Mouse (Mus musculus): ENCODE data around the gene Cfap45. TPM values are rescaled to one million over a fixed set of nuclear protein-coding genes. Genes with fewer than 3 reads are reported as not detected.

Gene Cfap45
- polyA plus RNA-seq, 1 experiment from 2014 or later, result 1.1 TPM

DNA sequence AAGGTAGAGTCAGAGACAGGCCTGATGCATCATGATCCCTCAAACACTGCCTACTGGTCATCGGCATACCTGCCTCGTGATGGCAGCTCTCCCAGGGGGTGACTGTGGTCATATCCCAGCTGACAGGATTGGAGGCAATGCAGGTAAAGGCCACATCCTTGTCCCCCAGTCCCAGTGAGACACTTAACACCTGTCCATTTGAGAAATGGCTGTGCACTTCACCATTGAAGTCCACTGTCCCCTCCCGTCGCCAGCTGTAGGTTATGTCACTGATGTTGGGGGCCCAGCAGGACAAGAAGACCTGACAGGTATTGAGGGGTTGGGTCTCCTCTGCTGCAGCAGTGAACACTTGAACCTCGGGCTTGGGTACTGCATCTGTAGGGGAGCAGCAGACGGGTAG, 63.7 kb downstream of the Cfap45 start:
- Histone ChIP-seq H3K9ac (ENCODE audit: low read length) (no peak overlapping the region), H3K27ac (ENCODE audit: low read depth, low read length) (no peak overlapping the region), H3K4me1 (ENCODE audit: control insufficient read depth, insufficient read depth, low read length) (peaks cover 3% of the 10 kb centered on the region; the same call in 1 of the 2 replicates), H3K9me3 (ENCODE audit: control insufficient read depth, low read length) (no peaks in the 10 kb centered on the region), H3K4me2 (no peak overlapping the region), H3K4me3 (ENCODE audit: low read depth, low read length) (no peak overlapping the region), H3K36me3 (ENCODE audit: control insufficient read depth, insufficient read depth, low read length) (no peaks in the 10 kb centered on the region), H3K27me3 (ENCODE audit: control insufficient read depth, insufficient read depth, low read length) (no peaks in the 10 kb centered on the region; the same call in 1 of the 2 replicates)
- WGBS, result 87% methylated on average over 6 of the region's 6 CpGs
- DNase-seq (ENCODE audit: low spot score, missing footprints), result no peak
- ATAC-seq (ENCODE audit: low FRiP score), result no peak

DNA sequence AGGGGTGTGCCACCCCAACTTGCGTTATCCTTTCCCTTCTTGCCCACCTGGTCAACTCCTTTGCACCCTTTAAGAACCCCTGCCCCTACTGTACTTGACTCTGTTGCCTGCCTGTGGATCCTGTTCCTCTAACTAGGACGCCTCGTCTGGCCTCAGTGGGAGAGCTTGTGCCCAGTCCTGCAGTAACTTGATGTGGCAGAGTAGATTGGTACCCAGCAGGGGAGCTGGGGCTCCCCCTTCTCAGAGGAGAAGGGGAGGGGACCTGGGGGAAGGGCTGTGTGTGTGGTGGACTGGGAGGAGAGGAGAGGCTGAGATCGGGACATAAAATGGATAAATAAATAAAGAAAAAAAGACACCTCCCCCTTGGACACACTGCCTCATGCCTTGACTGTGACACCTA, 64.4 kb downstream of the Cfap45 start:
- no peak overlapping the region for H3K4me2 ChIP-seq
- 52% methylated on average over 4 of the region's 4 CpGs for WGBS
- DNase-seq (ENCODE audit: low spot score, missing footprints), result no peak
- H3K9me3 ChIP-seq (ENCODE audit: control insufficient read depth, low read length), result no peaks in the 10 kb centered on the region
- H3K27ac ChIP-seq (ENCODE audit: low read depth, low read length), result no peak overlapping the region
- ATAC-seq (ENCODE audit: low FRiP score), result no peak
- H3K9ac ChIP-seq (ENCODE audit: low read length), result no peak overlapping the region
- H3K4me3 ChIP-seq (ENCODE audit: low read depth, low read length), result no peak overlapping the region
- H3K27me3 ChIP-seq (ENCODE audit: control insufficient read depth, insufficient read depth, low read length), result no peaks in the 10 kb centered on the region; the same call in 1 of the 2 replicates
- H3K4me1 ChIP-seq (ENCODE audit: control insufficient read depth, insufficient read depth, low read length), result peaks cover 3% of the 10 kb centered on the region; the same call in 1 of the 2 replicates
- H3K36me3 ChIP-seq (ENCODE audit: control insufficient read depth, insufficient read depth, low read length), result no peaks in the 10 kb centered on the region

DNA sequence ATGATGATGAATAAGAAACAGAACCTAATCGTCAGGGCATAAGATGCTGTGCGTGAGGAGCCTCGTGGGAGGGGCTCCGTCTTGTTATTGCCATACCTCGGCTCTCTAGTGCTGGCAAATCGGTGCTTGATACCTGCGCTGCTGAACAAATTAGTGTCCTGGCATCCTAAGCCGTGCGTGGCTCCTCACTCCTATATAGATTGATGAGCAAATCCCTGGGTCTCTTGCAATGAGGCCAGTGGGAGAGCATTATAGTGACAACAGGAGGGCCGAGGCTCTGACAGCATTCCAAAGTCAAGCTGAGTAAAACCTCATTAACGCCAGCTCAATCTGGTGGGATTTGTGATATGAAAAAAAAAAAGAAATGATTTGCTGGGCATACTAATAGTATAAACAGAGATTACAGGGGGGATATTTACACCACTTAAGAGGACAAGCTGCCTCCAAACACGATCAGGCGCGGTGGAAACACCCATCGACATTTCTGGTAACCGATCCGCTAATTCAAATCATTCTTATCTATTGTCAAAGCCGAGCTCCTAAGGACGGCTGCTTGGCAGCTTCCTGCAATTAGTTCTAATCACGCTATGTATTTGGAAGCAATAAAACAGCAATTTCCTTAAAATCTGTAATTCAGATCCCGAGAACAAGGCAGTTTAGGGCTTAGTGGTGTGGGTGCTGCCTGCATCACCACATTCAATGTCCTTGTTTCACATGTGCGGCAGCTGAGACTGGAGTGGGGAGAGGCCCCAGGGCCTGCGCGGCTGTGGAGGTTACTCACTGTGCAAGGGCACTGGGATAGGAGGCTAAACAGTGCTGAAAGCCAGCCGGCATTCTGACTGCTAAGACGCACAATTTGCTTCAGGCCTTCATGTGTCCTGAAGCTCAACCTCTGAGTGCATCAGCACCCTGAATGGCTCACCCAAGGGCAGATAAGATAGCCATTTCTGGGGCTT, 65.3 kb downstream of the Cfap45 start:
- WGBS, result 20% methylated on average over 26 of the region's 26 CpGs
- H3K9ac ChIP-seq (ENCODE audit: low read length), result peak overlapping the region; percentile 11; the same call in 1 of the 2 replicates
- peaks cover 3% of the 10 kb centered on the region; the same call in 1 of the 2 replicates for H3K4me1 ChIP-seq (ENCODE audit: control insufficient read depth, insufficient read depth, low read length)
- ATAC-seq (ENCODE audit: low FRiP score) (peak; percentile 65), DNase-seq (ENCODE audit: low spot score, missing footprints) (peak; percentile 90)
- H3K36me3 ChIP-seq (ENCODE audit: control insufficient read depth, insufficient read depth, low read length), result no peaks in the 10 kb centered on the region
- no peak overlapping the region for H3K4me3 ChIP-seq (ENCODE audit: low read depth, low read length)
- H3K9me3 ChIP-seq (ENCODE audit: control insufficient read depth, low read length), result no peaks in the 10 kb centered on the region
- no peaks in the 10 kb centered on the region; the same call in 1 of the 2 replicates for H3K27me3 ChIP-seq (ENCODE audit: control insufficient read depth, insufficient read depth, low read length)
- H3K4me2 ChIP-seq, result no peak overlapping the region
- no peak overlapping the region for H3K27ac ChIP-seq (ENCODE audit: low read depth, low read length)

DNA sequence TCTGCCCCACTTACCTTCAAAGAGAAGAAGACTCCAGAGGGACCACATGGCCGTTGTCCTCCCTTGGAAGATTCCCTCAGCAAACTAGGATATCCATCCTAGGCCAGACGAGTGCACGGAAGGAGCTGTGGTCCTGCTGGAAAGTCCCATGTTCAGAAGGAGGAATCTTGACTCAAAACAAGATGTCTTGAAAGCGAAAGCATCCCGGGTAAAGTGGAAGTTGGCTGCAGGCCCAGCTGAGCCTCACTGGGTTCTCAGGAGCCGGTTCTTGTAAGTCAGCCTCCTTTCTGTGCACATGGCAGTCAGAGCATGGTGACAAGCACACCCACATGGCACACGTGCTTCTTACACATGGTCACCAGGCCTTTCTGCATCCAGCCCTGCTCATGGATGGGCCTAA, 69.8 kb downstream of the Cfap45 start, which contains the start of gene Slamf8:
Slamf8 (minus strand) TSS at position 184 of the 400 bp plus-strand sequence.
- WGBS, result 87% methylated on average over 7 of the region's 7 CpGs
- Histone ChIP-seq H3K4me1 (ENCODE audit: control insufficient read depth, insufficient read depth, low read length) (peaks cover 3% of the 10 kb centered on the region; the same call in 1 of the 2 replicates), H3K27me3 (ENCODE audit: control insufficient read depth, insufficient read depth, low read length) (no peaks in the 10 kb centered on the region), H3K9ac (ENCODE audit: low read length) (no peak within 1 kb of the TSS), H3K27ac (ENCODE audit: low read depth, low read length) (no peak within 1 kb of the TSS), H3K4me3 (ENCODE audit: low read depth, low read length) (no peak within 1 kb of the TSS), H3K9me3 (ENCODE audit: control insufficient read depth, low read length) (no peaks in the 10 kb centered on the region), H3K4me2 (no peak within 1 kb of the TSS), H3K36me3 (ENCODE audit: control insufficient read depth, insufficient read depth, low read length) (no peaks in the 10 kb centered on the region)
- ATAC-seq (ENCODE audit: low FRiP score) (no peak), DNase-seq (ENCODE audit: low spot score, missing footprints) (no peak)

- Histone ChIP-seq H3K36me3 (ENCODE audit: control insufficient read depth, insufficient read depth, low read length) (no peaks in the 10 kb centered on the region), H3K9me3 (ENCODE audit: control insufficient read depth, low read length) (no peaks in the 10 kb centered on the region), H3K4me3 (ENCODE audit: low read depth, low read length) (no peak overlapping the region), H3K4me1 (ENCODE audit: control insufficient read depth, insufficient read depth, low read length) (no peaks in the 10 kb centered on the region), H3K9ac (ENCODE audit: low read length) (no peak overlapping the region), H3K4me2 (no peak overlapping the region), H3K27ac (ENCODE audit: low read depth, low read length) (no peak overlapping the region), H3K27me3 (ENCODE audit: control insufficient read depth, insufficient read depth, low read length) (no peaks in the 10 kb centered on the region)
- 71% methylated on average over 3 of the region's 3 CpGs for WGBS
- DNase-seq (ENCODE audit: low spot score, missing footprints) (no peak), ATAC-seq (ENCODE audit: low FRiP score) (no peak)
Measured at GRCm38 (mm10) chr1:172593321-172593720, 72.7 kb downstream of the Cfap45 start.

GRCm38 (mm10) chr1:172593956-172594355, 73.4 kb downstream of the Cfap45 start:
- Histone ChIP-seq H3K36me3 (ENCODE audit: control insufficient read depth, insufficient read depth, low read length) (no peaks in the 10 kb centered on the region), H3K4me1 (ENCODE audit: control insufficient read depth, insufficient read depth, low read length) (no peaks in the 10 kb centered on the region), H3K9me3 (ENCODE audit: control insufficient read depth, low read length) (no peaks in the 10 kb centered on the region), H3K27me3 (ENCODE audit: control insufficient read depth, insufficient read depth, low read length) (no peaks in the 10 kb centered on the region), H3K9ac (ENCODE audit: low read length) (no peak overlapping the region), H3K27ac (ENCODE audit: low read depth, low read length) (no peak overlapping the region), H3K4me3 (ENCODE audit: low read depth, low read length) (no peak overlapping the region), H3K4me2 (no peak overlapping the region)
- no peak for DNase-seq (ENCODE audit: low spot score, missing footprints)
- ATAC-seq (ENCODE audit: low FRiP score), result no peak
- 88% methylated on average over 2 of the region's 2 CpGs for WGBS

DNA sequence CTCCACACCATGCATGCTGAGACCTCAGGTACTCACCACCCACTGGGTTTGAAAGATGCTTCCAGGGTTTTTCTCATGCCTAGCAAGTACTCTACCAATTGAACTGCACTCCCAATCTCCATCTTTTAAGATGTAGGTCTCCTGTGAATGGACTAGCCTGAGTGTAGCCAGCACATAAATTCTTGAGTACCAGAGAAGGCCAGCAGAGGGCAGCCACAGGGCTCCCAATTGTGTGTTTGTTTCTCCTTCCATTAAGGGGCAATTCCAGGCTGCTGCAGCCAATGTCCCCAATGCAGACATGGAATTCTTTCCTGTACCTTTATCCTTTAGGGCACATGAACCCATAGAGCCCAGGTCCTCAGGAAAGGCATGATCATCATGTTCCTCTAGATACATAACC, 73.9 kb downstream of the Cfap45 start:
- peak; percentile 62 for ATAC-seq (ENCODE audit: low FRiP score)
- Histone ChIP-seq H3K4me2 (no peak overlapping the region), H3K27ac (ENCODE audit: low read depth, low read length) (no peak overlapping the region), H3K36me3 (ENCODE audit: control insufficient read depth, insufficient read depth, low read length) (no peaks in the 10 kb centered on the region), H3K4me1 (ENCODE audit: control insufficient read depth, insufficient read depth, low read length) (no peaks in the 10 kb centered on the region), H3K27me3 (ENCODE audit: control insufficient read depth, insufficient read depth, low read length) (no peaks in the 10 kb centered on the region), H3K9me3 (ENCODE audit: control insufficient read depth, low read length) (no peaks in the 10 kb centered on the region), H3K9ac (ENCODE audit: low read length) (no peak overlapping the region), H3K4me3 (ENCODE audit: low read depth, low read length) (no peak overlapping the region)
- DNase-seq (ENCODE audit: low spot score, missing footprints), result peak; percentile 93

Other genes starting within 250 kb of the Cfap45 start
- 1.4 and 1.9 TPM in 2 replicates for gene Atp1a2, start 222.7 kb upstream of the Cfap45 start, polyA plus RNA-seq (2014; fragmentation: Nextera tagmentation; extraction: Ambion mirVana)
- gene Kcnj9, start 191.5 kb upstream of the Cfap45 start, polyA plus RNA-seq (2014; fragmentation: Nextera tagmentation; extraction: Ambion mirVana), result 0.37 and 0.43 TPM in 2 replicates
- gene Kcnj10, start 179.6 kb upstream of the Cfap45 start, polyA plus RNA-seq (2014; fragmentation: Nextera tagmentation; extraction: Ambion mirVana), result 0.75 TPM in 2 replicates
- 11.0 and 12.2 TPM in 2 replicates for gene Pigm, start 144.3 kb upstream of the Cfap45 start, polyA plus RNA-seq (2014; fragmentation: Nextera tagmentation; extraction: Ambion mirVana)
- gene Slamf9, start 45.4 kb upstream of the Cfap45 start, polyA plus RNA-seq (2014; fragmentation: Nextera tagmentation; extraction: Ambion mirVana), result 0.12 and 0.23 TPM in 2 replicates
- gene Igsf9, start 39.0 kb upstream of the Cfap45 start, polyA plus RNA-seq (2014; fragmentation: Nextera tagmentation; extraction: Ambion mirVana), result 48.8 and 49.7 TPM in 2 replicates
- 36.3 and 39.1 TPM in 2 replicates for gene Tagln2, start 20.8 kb upstream of the Cfap45 start, polyA plus RNA-seq (2014; fragmentation: Nextera tagmentation; extraction: Ambion mirVana)
- 0.08 and 0.11 TPM in 2 replicates for gene Vsig8, start 35.1 kb downstream of the Cfap45 start, polyA plus RNA-seq (2014; fragmentation: Nextera tagmentation; extraction: Ambion mirVana)
- not detected in 2 replicates for gene Slamf8, start 69.8 kb downstream of the Cfap45 start, polyA plus RNA-seq (2014; fragmentation: Nextera tagmentation; extraction: Ambion mirVana)
- 0.12 and 0.20 TPM in 2 replicates for gene Fcrl6, start 81.8 kb downstream of the Cfap45 start, polyA plus RNA-seq (2014; fragmentation: Nextera tagmentation; extraction: Ambion mirVana)
- 6.5 and 7.4 TPM in 2 replicates for gene Dusp23, start 112.2 kb downstream of the Cfap45 start, polyA plus RNA-seq (2014; fragmentation: Nextera tagmentation; extraction: Ambion mirVana)
- gene Crp, start 177.3 kb downstream of the Cfap45 start, polyA plus RNA-seq (2014; fragmentation: Nextera tagmentation; extraction: Ambion mirVana), result not detected in 2 replicates